Mouse (Mus musculus): Measurements from ENCODE around the gene Trim33. TPM values are rescaled to one million over a fixed set of nuclear protein-coding genes. Genes with fewer than 3 reads are reported as not detected.

Gene Trim33
- polyA plus RNA-seq (2012; rRNA removed) = 5.6 and 5.8 TPM in 2 replicates

GRCm38 (mm10) chr3:103279182-103280149, at the start of gene Trim33:
Trim33 (plus strand) TSS chr3:103279293.

Other genes starting within 250 kb of the Trim33 start
- gene Nras, start 221.0 kb upstream of the Trim33 start, polyA plus RNA-seq (2012; rRNA removed) = 6.5 and 9.1 TPM in 2 replicates
- gene Ampd1, start 205.3 kb upstream of the Trim33 start, polyA plus RNA-seq (2012; rRNA removed) = 0.05 TPM in 1 of 2 replicates, not detected in the other
- gene Dennd2c, start 176.7 kb upstream of the Trim33 start, polyA plus RNA-seq (2012; rRNA removed) = 0.36 and 0.55 TPM in 2 replicates
- gene Bcas2, start 107.6 kb upstream of the Trim33 start, polyA plus RNA-seq (2012; rRNA removed) = 19.2 and 22.4 TPM in 2 replicates

Data from colon, adult 2 months (tissue).